Mouse (Mus musculus) erythroblast, embryonic 14.5 days (primary cell): ENCODE data around the gene Ntrk3. TPM values are rescaled to one million over a fixed set of nuclear protein-coding genes. Genes with fewer than 3 reads are reported as not detected.

Experiments used
- H3K27me3 ChIP-seq: 2 replicates; pipeline ENCODE4 v1.6.1; 2012; ENCODE audit warnings: inconsistent platforms; ENCODE audit not compliant: control insufficient read depth
- H3K36me3 ChIP-seq: 2 replicates; pipeline ENCODE4 v1.6.1; 2012; ENCODE audit warnings: mild to moderate bottlenecking, inconsistent platforms; ENCODE audit not compliant: control insufficient read depth
- H3K4me1 ChIP-seq: 2 replicates; pipeline ENCODE4 v1.6.1; 2012; ENCODE audit warnings: inconsistent platforms; ENCODE audit not compliant: control insufficient read depth
- H3K4me3 ChIP-seq: replicated peaks from 2 replicates; pipeline ENCODE3; 2012; ENCODE audit warnings: moderate library complexity, mild to moderate bottlenecking, inconsistent platforms
- H3K9me3 ChIP-seq: 2 replicates; pipeline ENCODE4 v1.6.1; 2012; ENCODE audit warnings: low read length, inconsistent platforms, mixed read lengths; ENCODE audit not compliant: control insufficient read depth
- GATA1 ChIP-seq: IDR thresholded peaks from 2 replicates; pipeline ENCODE4 v1.6.1; 2012; ENCODE audit warnings: low read length, inconsistent platforms, mixed read lengths
- TAL1 ChIP-seq: IDR thresholded peaks from 3 replicates; pipeline ENCODE4 v1.6.1; 2012; ENCODE audit warnings: low read length, inconsistent platforms, mixed read lengths
- polyA plus RNA-seq: library from polyadenylated mRNA; stranded (reverse); fragments of >175 nt; gene quantifications from 2 replicates; pipeline ENCODE4 v1.2.3, GENCODE M21; 2012

The Ntrk3 gene
- polyA plus RNA-seq, 1 experiment = not detected

DNA sequence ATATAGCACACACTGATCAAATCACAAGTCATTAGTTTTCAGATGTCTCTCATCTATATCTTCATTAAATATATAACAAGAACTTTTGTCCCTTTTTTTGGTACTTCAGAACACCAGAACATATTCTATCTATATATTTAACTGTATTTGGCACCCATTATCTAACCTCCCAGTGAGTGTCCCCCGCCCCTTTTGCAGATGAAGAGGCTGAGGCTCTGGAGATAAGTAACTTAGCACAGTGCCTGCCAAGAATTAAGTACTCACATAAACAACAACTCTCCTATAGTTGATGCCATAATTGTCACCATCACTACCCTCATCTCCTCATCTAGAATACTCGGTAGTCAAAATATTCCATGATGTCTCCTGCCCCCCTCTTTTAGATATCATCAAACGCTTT, 42.6 kb downstream of the Ntrk3 start:
- no peaks in the 10 kb centered on the region for H3K27me3 ChIP-seq
- no peak for TF ChIP-seq TAL1
- TF ChIP-seq GATA1 = no peak
- H3K9me3 ChIP-seq = no peaks in the 10 kb centered on the region
- no peak overlapping the region for H3K4me3 ChIP-seq
- H3K4me1 ChIP-seq = no peaks in the 10 kb centered on the region; the same call in 1 of the 2 replicates
- no peaks in the 10 kb centered on the region for H3K36me3 ChIP-seq

DNA sequence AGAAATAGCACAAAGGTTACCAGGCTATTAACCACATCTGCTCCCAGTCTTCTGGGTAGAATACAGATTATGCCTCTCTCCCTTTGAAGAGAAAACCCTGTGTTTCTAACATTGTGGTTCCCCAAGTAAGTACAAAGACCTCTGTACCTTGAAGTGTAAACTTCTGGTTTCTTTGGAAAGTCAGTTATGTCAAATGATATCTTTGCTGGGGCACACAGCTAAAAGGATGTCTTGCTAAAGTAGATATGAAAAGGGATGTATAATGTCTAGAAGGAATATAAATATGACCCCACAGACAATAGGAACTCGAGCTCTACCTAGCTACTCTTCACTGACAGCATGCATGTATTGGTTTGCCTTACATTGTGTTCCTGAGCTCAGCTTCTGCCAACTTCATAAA, 44.7 kb downstream of the Ntrk3 start:
- Histone ChIP-seq H3K27me3 (no peaks in the 10 kb centered on the region), H3K4me3 (no peak overlapping the region), H3K4me1 (no peaks in the 10 kb centered on the region; the same call in 1 of the 2 replicates), H3K36me3 (no peaks in the 10 kb centered on the region), H3K9me3 (no peaks in the 10 kb centered on the region)
- TF ChIP-seq GATA1 (no peak), TAL1 (no peak)

DNA sequence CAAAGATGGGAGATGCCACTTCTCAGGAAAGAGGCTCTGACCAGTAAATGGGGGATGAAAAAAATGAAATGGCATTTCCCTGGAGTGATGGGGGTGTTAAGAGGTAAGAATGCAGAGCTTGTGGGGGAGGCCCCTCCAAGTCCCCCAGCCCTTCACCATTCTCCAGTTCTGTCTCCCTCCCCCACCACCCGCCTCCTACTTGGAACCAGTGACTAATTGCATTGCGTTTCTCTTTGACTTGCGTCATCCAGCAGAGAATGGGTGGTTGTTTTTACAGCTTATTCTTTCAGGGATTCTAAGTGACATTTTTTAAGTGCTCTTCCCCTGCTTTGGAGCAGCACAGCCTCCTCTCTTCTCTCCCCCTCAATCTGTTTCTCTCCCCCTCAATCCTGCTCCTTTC, 46.9 kb downstream of the Ntrk3 start:
- no peaks in the 10 kb centered on the region for H3K36me3 ChIP-seq
- H3K9me3 ChIP-seq = no peaks in the 10 kb centered on the region
- TF ChIP-seq TAL1 = no peak
- TF ChIP-seq GATA1 = no peak
- H3K4me3 ChIP-seq = no peak overlapping the region
- no peaks in the 10 kb centered on the region; the same call in 1 of the 2 replicates for H3K4me1 ChIP-seq
- H3K27me3 ChIP-seq = no peaks in the 10 kb centered on the region

DNA sequence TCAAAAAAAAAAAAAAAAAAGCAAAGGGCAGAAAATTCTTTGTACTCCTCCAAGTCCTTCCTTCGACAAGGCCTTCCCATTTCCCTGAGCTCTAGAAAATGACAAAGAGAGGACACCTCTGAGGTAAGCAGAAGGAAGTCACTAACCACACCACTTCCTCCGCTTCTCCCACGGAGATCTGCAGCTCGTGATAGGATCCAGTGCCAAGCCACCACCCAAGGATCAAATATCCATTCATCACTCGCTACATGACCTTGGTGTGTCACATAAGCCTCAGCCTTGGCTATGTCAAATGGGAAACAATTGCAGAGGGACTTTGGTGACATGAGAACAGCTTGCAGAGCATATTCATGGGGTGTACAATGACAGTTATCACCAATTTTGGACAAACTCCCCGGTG, 52.9 kb downstream of the Ntrk3 start:
- no peaks in the 10 kb centered on the region for H3K4me1 ChIP-seq
- no peaks in the 10 kb centered on the region for H3K9me3 ChIP-seq
- H3K36me3 ChIP-seq = no peaks in the 10 kb centered on the region
- TF ChIP-seq GATA1 (no peak), TAL1 (no peak)
- no peaks in the 10 kb centered on the region for H3K27me3 ChIP-seq
- no peak overlapping the region for H3K4me3 ChIP-seq

DNA sequence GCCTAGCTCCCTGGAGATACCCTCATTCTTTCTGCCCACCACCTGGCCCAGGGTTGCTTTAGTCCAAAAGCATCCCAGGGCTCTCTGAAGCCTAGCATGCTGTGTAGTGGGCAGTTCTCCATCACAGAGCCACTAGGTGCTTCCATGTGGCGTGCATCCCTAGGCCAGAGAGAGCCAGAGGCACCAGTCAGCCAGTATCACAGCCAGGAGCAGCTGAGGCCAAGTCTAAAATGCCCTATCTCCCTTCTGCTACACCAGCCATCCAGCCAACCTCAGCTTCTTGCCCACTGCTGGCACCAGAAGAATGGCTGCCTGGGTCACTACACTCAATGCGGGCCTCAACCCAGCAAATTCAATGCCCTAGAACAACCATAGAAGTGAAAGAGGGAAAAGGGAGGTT, 56.9 kb downstream of the Ntrk3 start:
- TF ChIP-seq GATA1 (no peak), TAL1 (no peak)
- Histone ChIP-seq H3K9me3 (no peaks in the 10 kb centered on the region), H3K27me3 (no peaks in the 10 kb centered on the region), H3K4me3 (no peak overlapping the region), H3K4me1 (no peaks in the 10 kb centered on the region), H3K36me3 (no peaks in the 10 kb centered on the region)

DNA sequence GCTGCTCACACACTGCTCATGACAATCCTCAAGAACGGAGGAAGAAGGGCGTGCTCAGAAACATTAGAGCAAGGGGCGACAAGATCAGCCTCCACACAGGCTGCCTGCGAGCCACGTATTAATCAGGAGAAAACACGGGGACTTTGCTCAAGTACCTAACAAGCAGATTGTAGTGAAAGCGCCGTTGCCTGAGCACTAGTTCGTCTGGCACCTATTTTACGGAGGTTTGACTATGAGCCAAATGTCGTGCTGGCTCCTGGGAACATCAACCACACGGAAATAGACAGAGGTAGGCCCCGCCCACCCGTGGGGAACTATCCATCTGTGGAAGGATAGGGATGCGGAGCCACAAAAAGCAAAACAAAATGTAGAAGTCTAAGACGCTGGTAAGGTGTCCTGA, 68.4 kb downstream of the Ntrk3 start:
- TF ChIP-seq GATA1 (no peak), TAL1 (no peak)
- H3K9me3 ChIP-seq = no peaks in the 10 kb centered on the region; the same call in 1 of the 2 replicates
- no peak overlapping the region for H3K4me3 ChIP-seq

DNA sequence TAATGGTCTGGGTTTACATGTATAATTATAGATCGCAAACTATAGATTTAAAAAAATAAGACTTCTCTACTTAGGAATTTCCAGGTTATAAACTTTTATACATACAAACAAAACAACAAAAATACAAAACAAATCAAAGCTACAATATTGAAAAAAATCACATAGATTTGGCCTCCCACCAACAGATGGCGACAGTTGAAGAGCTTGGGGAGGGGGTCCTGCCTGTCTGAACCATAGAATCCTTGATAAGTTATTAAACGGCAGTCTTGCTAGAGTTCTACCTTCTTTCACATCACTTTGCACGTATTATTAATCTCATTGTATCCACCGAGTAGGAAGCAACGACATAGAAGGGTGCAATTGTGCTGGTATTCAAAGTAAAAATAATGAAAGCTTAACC, 68.9 kb downstream of the Ntrk3 start:
- H3K4me1 ChIP-seq = no peaks in the 10 kb centered on the region
- TF ChIP-seq GATA1 (no peak), TAL1 (no peak)
- no peaks in the 10 kb centered on the region for H3K36me3 ChIP-seq
- H3K9me3 ChIP-seq = no peaks in the 10 kb centered on the region; the same call in 1 of the 2 replicates
- no peaks in the 10 kb centered on the region for H3K27me3 ChIP-seq
- H3K4me3 ChIP-seq = no peak overlapping the region

More for the DNA sequence above, 68.4 kb downstream of the Ntrk3 start:
- Histone ChIP-seq H3K36me3 (no peaks in the 10 kb centered on the region), H3K27me3 (no peaks in the 10 kb centered on the region), H3K4me1 (no peaks in the 10 kb centered on the region)

DNA sequence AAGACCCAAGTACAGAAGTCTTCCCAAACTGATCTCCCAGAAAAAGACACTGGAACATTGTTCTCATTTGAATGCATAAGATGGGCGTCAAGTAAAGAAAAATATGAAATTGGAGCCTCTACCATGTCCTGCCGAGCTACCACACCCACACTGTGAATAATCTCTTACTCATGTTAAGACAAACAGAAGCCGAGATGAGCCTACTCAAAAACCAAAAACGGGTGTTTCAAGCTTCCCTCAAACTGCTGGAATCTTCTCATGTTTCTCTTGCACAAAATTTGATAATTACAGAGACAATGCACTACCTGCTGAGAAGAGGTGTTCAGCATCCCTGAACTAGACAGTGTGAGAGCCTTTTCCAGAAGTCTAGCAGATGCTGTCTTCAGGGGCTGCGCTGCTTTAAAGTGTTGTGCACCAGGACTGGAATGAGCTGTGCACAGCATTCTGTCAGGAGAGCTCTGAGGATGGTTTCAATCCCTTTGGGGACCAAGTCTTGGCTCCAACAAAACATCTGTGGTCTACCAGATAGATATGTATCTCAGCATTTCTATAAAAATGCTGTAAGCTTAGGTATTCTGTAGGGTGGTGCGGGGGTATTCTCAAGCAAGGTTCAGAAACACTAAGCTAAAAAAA, 69.7 kb downstream of the Ntrk3 start:
- H3K36me3 ChIP-seq = no peaks in the 10 kb centered on the region
- no peaks in the 10 kb centered on the region; the same call in 1 of the 2 replicates for H3K9me3 ChIP-seq
- no peak overlapping the region for H3K4me3 ChIP-seq
- H3K27me3 ChIP-seq = no peaks in the 10 kb centered on the region
- H3K4me1 ChIP-seq = no peaks in the 10 kb centered on the region
- TF ChIP-seq GATA1 (no peak), TAL1 (no peak)

DNA sequence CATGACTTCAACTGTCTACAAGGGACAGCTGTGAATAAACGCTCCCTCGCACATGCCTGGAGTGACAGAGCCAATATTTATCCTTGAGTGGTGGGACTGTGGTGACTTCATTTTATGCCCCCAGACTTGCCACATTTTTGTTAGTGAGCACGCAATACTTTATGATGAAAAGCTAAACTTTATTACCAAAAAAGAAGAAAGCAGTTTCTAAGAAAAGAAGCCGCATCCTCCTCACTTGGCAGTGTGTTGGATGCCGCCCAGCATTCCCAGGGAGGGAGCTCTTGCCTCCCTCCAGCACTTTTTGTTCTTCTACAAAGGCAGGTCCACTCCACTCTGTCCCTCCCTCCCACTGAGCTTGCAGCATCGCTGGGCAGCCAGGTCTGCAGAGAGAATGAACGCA, 77.0 kb downstream of the Ntrk3 start:
- H3K36me3 ChIP-seq = no peaks in the 10 kb centered on the region
- H3K4me3 ChIP-seq = no peak overlapping the region
- TF ChIP-seq GATA1 (no peak), TAL1 (no peak)
- H3K9me3 ChIP-seq = no peaks in the 10 kb centered on the region
- H3K4me1 ChIP-seq = no peaks in the 10 kb centered on the region
- no peaks in the 10 kb centered on the region for H3K27me3 ChIP-seq

DNA sequence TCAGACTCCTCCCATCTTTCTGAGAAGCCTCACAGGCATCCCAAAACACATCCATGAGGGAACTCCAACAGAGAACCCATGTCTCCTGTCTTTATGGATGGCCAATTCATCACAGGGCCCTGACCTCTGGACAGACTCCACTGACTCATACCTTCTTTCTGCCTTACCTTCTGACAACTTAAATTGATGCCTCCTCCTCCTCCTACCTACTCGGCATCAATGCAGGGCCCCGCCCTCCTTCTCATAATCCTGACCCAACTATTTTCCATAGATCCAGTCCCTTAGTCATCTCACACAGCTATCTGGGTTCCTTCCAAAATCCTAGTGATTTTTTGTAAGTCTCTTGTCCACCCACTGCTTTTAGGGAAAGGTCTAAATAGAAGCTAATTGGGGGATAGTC, 78.0 kb downstream of the Ntrk3 start:
- Histone ChIP-seq H3K9me3 (no peaks in the 10 kb centered on the region), H3K4me1 (no peaks in the 10 kb centered on the region), H3K4me3 (no peak overlapping the region), H3K27me3 (no peaks in the 10 kb centered on the region), H3K36me3 (no peaks in the 10 kb centered on the region)
- no peak for TF ChIP-seq GATA1
- no peak for TF ChIP-seq TAL1
